Mouse (Mus musculus): ENCODE measurements around the gene Dbx2.

DNA sequence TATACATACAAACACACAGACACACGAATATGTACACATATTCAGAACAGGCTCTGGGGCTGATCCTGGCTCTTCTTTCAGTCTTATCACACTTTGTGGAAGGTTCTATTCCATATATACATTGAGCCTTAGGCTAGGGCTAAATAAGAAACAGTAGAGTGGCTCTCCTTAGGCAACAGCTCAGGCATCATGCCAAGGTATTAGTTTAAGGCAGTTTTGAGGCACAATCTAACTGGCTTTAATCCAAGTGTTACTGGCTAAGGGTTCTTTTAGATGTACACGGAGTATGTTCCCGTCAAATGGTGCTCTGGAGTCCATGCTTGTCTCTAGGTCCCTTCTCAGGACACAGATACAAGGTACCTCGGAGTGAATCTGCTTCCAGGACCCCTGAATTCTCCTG lies 31.4 kb downstream of the Dbx2 start:
- TF ChIP-seq CTCF (IDR thresholded peaks at IDR 0.05; ENCODE audit: low read depth, low read length) (no peak), POLR2AphosphoS5 (IDR thresholded peaks at IDR 0.05; ENCODE audit: insufficient replicate concordance, low read depth, low read length) (no peak), TAL1 (conservative IDR thresholded peaks at IDR 0.05; ENCODE audit: low read depth, low read length) (no peak), GATA1 (IDR thresholded peaks at IDR 0.05; ENCODE audit: borderline replicate concordance, low read length) (no peak), GATA2 (IDR thresholded peaks at IDR 0.05; ENCODE audit: borderline replicate concordance, low read depth, low read length) (no peak)

Measured in G1E (cell line).